Mouse (Mus musculus) brain, adult 2 months (tissue): ENCODE results near the gene Il17rb.

Experiments used
- DNase-seq: peaks from one replicate; pipeline ENCODE4 v3.0.0; 2011; ENCODE audit warnings: low read depth, low spot score

Il17rb gene

GRCm38 (mm10) chr14:29968075-29968821, 40.4 kb downstream of the Il17rb start, which contains the start of gene Selenok:
Selenok (plus strand) TSS chr14:29968308.
- peak; percentile 100 for DNase-seq

- no peak for DNase-seq
Observed at GRCm38 (mm10) chr14:29967611-29968010, 41.1 kb downstream of the Il17rb start.

GRCm38 (mm10) chr14:29957393-29957792, 51.3 kb downstream of the Il17rb start:
- DNase-seq = peak; percentile 56

- DNase-seq = no peak
Observed at GRCm38 (mm10) chr14:29950805-29951204, 57.9 kb downstream of the Il17rb start.

- peak; percentile 51 for DNase-seq
Observed at GRCm38 (mm10) chr14:29946761-29947309, 61.9 kb downstream of the Il17rb start.
